Mouse (Mus musculus): ENCODE results near the gene Catsperg1.
"Not testable (repeated sequence)": the region's sequence is repeated elsewhere in the genome, so short reads cannot be mapped to it uniquely, and the experiment has no call there.

- not testable (repeated sequence) for TF ChIP-seq CTCF, EP300 (IDR thresholded peaks at IDR 0.05; ENCODE audit: low read depth)
Observed at GRCm38 (mm10) chr7:29237596-29237995, 23.8 kb upstream of the Catsperg1 start.

Data from liver, embryonic 14.5 days (tissue).